Mouse (Mus musculus): ENCODE measurements around the gene Plekhg6. TPM values are rescaled to one million over a fixed set of nuclear protein-coding genes. Genes with fewer than 3 reads are reported as not detected.
A peak's percentile ranks its signal among the peaks of the same experiment; 100 is the strongest.

The Plekhg6 gene
- total RNA-seq, 2 experiments from 2014 or later = 0.30 to 0.34 TPM

- H3K27ac ChIP-seq = no peak overlapping the region
Observed at GRCm38 (mm10) chr6:125382024-125382423, 1.4 kb upstream of the Plekhg6 start.

GRCm38 (mm10) chr6:125379781-125380180, 812 bp downstream of the Plekhg6 start:
- TF ChIP-seq CTCF (IDR thresholded peaks at IDR 0.05) = no peak
- H3K27ac ChIP-seq = no peak overlapping the region
- intact Hi-C loops (cut with DNase I) = no loop called here
- H3K4me3 ChIP-seq = no peak overlapping the region
- DNase-seq (ENCODE audit: extremely low spot score in 1 of 2, low spot score in 2 of 2) = no peak

More at GRCm38 (mm10) chr6:125382024-125382423, 1.4 kb upstream of the Plekhg6 start:
- DNase-seq (ENCODE audit: extremely low spot score in 1 of 2, low spot score in 2 of 2) = no peak
- no peak for TF ChIP-seq CTCF (IDR thresholded peaks at IDR 0.05)
- no peak overlapping the region for H3K4me3 ChIP-seq
- intact Hi-C loops (cut with DNase I) = no loop called here

GRCm38 (mm10) chr6:125378621-125379020, 2.0 kb downstream of the Plekhg6 start:
- Histone ChIP-seq H3K27ac (no peak overlapping the region), H3K4me3 (no peak overlapping the region)
- no peak for TF ChIP-seq CTCF (IDR thresholded peaks at IDR 0.05)
- intact Hi-C loops (cut with DNase I) = no loop called here
- no peak for DNase-seq (ENCODE audit: extremely low spot score in 1 of 2, low spot score in 2 of 2)

GRCm38 (mm10) chr6:125377582-125378451, 2.8 kb downstream of the Plekhg6 start:
- intact Hi-C loops (cut with DNase I) = no loop called here
- no peak overlapping the region for H3K27ac ChIP-seq
- no peak for DNase-seq (ENCODE audit: extremely low spot score in 1 of 2, low spot score in 2 of 2)
- no peak overlapping the region for H3K4me3 ChIP-seq
- TF ChIP-seq CTCF (IDR thresholded peaks at IDR 0.05) = no peak

- H3K4me3 ChIP-seq = no peak overlapping the region
- DNase-seq (ENCODE audit: extremely low spot score in 1 of 2, low spot score in 2 of 2) = no peak
- H3K27ac ChIP-seq = no peak overlapping the region
- intact Hi-C loops (cut with DNase I) = no loop called here
- no peak for TF ChIP-seq CTCF (IDR thresholded peaks at IDR 0.05)
Observed at GRCm38 (mm10) chr6:125377042-125377441, 3.6 kb downstream of the Plekhg6 start.

- intact Hi-C loops (cut with DNase I) = loop anchor here (2.0 kb wide), 1 partner anchor 93 kb away; no protein-coding TSS in a partner anchor
- TF ChIP-seq CTCF (IDR thresholded peaks at IDR 0.05) = no peak
- no peak for DNase-seq (ENCODE audit: extremely low spot score in 1 of 2, low spot score in 2 of 2)
- no peak overlapping the region for H3K27ac ChIP-seq
- H3K4me3 ChIP-seq = no peak overlapping the region
Observed at GRCm38 (mm10) chr6:125367758-125368371, 12.7 kb downstream of the Plekhg6 start.

GRCm38 (mm10) chr6:125366133-125366532, 14.5 kb downstream of the Plekhg6 start:
- intact Hi-C loops (cut with DNase I) = loop anchor here (2.0 kb wide), 1 partner anchor 91 kb away; no protein-coding TSS in a partner anchor
- Histone ChIP-seq H3K4me3 (no peak overlapping the region), H3K27ac (no peak overlapping the region)
- TF ChIP-seq CTCF (IDR thresholded peaks at IDR 0.05) = peak; percentile 30
- no peak for DNase-seq (ENCODE audit: extremely low spot score in 1 of 2, low spot score in 2 of 2)

GRCm38 (mm10) chr6:125365522-125365921, 15.1 kb downstream of the Plekhg6 start:
- intact Hi-C loops (cut with DNase I) = no loop called here
- no peak for DNase-seq (ENCODE audit: extremely low spot score in 1 of 2, low spot score in 2 of 2)
- no peak overlapping the region for H3K4me3 ChIP-seq
- no peak for TF ChIP-seq CTCF (IDR thresholded peaks at IDR 0.05)
- no peak overlapping the region for H3K27ac ChIP-seq

GRCm38 (mm10) chr6:125364448-125364847, 16.1 kb downstream of the Plekhg6 start:
- intact Hi-C loops (cut with DNase I) = no loop called here
- Histone ChIP-seq H3K4me3 (no peak overlapping the region), H3K27ac (no peak overlapping the region)
- no peak for DNase-seq (ENCODE audit: extremely low spot score in 1 of 2, low spot score in 2 of 2)
- peak; percentile 33 for TF ChIP-seq CTCF (IDR thresholded peaks at IDR 0.05)

GRCm38 (mm10) chr6:125363451-125364242, 16.9 kb downstream of the Plekhg6 start:
- intact Hi-C loops (cut with DNase I) = loop anchor here (2.0 kb wide), 1 partner anchor 241 kb away; no protein-coding TSS in a partner anchor
- H3K27ac ChIP-seq = no peak overlapping the region
- H3K4me3 ChIP-seq = no peak overlapping the region
- TF ChIP-seq CTCF (IDR thresholded peaks at IDR 0.05) = no peak; the same call in none of the 2 replicates
- DNase-seq (ENCODE audit: extremely low spot score in 1 of 2, low spot score in 2 of 2) = no peak

GRCm38 (mm10) chr6:125363021-125363420, 17.6 kb downstream of the Plekhg6 start:
- Histone ChIP-seq H3K4me3 (no peak overlapping the region), H3K27ac (no peak overlapping the region)
- no peak for DNase-seq (ENCODE audit: extremely low spot score in 1 of 2, low spot score in 2 of 2)
- TF ChIP-seq CTCF (IDR thresholded peaks at IDR 0.05) = no peak
- intact Hi-C loops (cut with DNase I) = loop anchor here (2.0 kb wide), 1 partner anchor 242 kb away; no protein-coding TSS in a partner anchor
